Mouse (Mus musculus) brain, embryonic 14.5 days (tissue): ENCODE data around the gene Zfp362. TPM values are rescaled to one million over a fixed set of nuclear protein-coding genes. Genes with fewer than 3 reads are reported as not detected.
A peak's percentile ranks its signal among the peaks of the same experiment; 100 is the strongest.

Source experiments
- DNase-seq: peaks from one replicate; pipeline ENCODE4 v3.0.0-alpha.2; 2011; ENCODE audit warnings: low read depth
- CTCF ChIP-seq: fragments of 200-500 bp; IDR thresholded peaks from 2 replicates; pipeline ENCODE4 v1.5.1; 2012; ENCODE audit warnings: inconsistent platforms, mild to moderate bottlenecking, moderate library complexity, borderline replicate concordance; ENCODE audit not compliant: insufficient read depth, insufficient read length; ENCODE audit errors: extremely low read depth
- POLR2A ChIP-seq: fragments of 200-500 bp; IDR thresholded peaks from 2 replicates; pipeline ENCODE4 v1.6.1; 2012; ENCODE audit warnings: mild to moderate bottlenecking, inconsistent platforms, borderline replicate concordance; ENCODE audit not compliant: poor library complexity, insufficient read depth, insufficient read length, severe bottlenecking; ENCODE audit errors: extremely low read depth
- polyA plus RNA-seq: library from polyadenylated mRNA; depleted of rRNA; stranded (reverse); fragments of >200 nt; gene quantifications from 2 replicates; pipeline ENCODE4 v1.2.3, GENCODE M21; 2012

Gene Zfp362
- polyA plus RNA-seq, 1 experiment = 94.1 TPM

DNA sequence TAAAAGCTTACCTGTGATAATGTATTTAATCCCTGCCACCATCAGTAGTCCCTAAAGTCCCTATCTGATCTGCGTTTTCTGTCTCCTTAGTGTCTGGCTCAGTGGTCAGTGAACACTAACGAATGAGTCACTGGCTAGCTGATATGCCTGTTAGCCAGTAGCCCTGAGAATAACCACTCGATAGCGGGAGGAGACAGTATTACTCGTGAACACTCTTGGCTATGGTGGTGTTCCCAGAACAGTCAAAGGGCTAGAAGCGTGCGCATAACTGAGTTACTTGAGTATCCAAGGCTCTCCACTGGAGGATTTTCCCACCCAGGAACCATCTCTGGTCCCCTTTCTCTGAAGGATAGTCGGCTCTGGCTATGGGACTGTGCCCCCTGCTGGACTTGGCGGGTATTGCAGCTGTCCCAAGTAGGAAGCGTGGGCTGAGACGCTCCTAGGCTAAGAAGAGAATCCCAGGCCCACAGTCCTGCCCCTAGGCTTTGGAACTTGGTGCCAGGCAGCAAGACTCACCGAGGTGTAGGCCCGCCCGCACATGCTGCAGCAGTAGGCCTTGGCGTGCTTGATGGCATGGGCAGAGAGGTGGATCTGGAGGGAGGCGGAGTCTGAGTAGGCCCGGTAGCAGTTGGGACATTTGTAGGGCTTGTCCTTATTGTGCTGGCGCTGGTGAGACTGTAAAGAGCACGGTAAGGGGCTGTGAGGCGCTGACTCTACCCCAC lies 29.1 kb downstream of the Zfp362 start:
- peak; percentile 83 for DNase-seq
- TF ChIP-seq POLR2A (no peak), CTCF (peak; percentile 98)

DNA sequence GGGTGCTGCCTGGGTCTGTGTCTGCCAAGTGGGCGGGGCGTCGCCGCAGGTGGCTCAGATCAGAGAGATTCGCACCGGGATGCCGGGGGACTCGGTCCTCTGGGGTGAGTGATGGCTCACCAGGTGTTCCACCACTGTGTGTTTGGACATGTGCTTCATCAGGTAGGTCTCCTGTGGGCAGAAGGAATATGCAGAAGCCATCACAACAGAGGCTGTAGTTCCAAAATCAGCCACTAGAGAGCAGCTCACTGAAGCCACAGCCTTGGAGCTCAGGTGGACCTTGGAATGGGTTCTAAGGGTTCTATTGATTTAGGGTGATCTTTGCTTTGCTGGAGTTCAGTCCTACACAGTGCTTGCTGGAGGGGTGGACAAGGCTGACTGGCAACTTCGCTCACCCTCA lies 31.4 kb downstream of the Zfp362 start:
- peak; percentile 73; the same call in 1 of the 2 replicates for TF ChIP-seq CTCF
- no peak for TF ChIP-seq POLR2A
- peak; percentile 41 for DNase-seq

DNA sequence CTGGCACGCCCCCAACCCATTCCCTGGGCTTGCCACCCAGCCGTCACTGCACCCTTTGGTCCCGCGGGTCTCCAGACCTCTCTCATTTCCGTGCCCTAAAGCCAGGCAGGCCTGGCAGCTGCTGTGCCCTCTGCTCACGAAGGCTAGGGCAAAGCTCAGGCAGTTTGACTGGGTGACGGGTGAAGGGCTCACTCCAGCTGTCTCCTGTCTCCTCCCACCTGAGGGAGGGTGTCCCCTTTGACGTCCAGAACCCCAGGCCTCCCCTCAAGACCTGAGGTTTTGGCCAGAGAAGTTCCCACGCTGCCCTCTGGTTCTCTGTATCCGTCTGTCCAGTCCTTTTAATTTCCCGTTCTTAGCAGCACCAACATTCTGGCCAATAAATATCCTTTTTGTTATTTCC lies 32.0 kb downstream of the Zfp362 start:
- no peak for TF ChIP-seq CTCF
- no peak for TF ChIP-seq POLR2A
- DNase-seq = no peak

DNA sequence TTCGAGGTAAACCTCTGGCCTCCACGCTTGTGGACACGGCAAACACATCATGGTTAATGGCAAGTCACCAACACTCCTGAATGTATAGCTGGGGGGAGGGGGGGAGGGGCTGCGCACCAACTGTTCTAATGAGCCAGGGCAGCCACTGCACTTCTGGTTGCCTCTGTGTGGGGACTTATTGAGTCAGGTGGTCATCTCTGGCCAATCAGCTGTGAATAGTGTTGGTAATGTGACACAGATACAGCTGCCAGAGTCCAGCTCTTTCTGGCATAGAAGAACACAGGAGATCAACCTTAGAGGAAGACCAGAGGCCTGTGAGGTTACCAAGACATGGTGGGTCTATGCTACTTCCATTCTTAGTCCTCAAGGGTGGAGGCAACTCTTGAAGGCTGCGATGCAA lies 35.1 kb downstream of the Zfp362 start:
- no peak for TF ChIP-seq CTCF
- TF ChIP-seq POLR2A = no peak

DNA sequence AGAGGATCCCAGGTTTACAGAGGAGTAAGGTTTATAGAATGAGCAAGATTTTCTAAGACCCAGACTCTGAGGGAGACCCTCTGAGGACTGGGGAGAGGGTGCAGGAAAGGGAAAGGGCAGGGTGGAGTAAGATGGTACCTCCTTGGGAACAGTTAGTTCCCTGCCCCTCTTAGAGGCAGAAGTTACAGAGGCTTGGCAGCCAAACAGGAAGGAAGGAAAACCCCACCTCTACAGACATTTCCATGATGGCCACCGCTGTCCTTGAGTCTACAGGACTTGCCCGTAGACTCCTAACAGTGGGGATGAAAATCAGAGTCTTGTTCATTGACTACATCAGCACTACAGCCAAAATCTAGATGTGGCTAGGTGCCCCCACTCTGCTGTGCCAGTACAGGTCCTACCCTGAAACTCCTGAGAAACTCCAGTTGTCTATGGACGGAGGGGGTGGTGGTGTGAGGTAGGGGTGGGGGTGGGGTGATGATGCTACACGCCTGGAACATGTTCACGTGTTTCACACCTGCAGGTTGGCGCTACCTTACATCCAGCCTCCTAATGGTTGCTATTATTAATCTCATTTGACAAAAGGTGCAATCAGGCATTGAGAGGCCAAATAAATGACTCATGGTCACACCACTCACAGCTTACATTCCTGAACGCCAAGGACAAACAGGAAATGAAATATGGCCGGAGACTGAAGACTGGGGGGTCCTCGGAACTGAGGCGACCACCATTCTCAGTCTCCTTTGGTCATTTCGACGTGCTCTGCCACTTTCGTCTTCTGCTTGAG lies 36.1 kb downstream of the Zfp362 start:
- TF ChIP-seq POLR2A = no peak
- no peak for TF ChIP-seq CTCF
- no peak for DNase-seq

More for the DNA sequence above, 35.1 kb downstream of the Zfp362 start:
- no peak for DNase-seq

DNA sequence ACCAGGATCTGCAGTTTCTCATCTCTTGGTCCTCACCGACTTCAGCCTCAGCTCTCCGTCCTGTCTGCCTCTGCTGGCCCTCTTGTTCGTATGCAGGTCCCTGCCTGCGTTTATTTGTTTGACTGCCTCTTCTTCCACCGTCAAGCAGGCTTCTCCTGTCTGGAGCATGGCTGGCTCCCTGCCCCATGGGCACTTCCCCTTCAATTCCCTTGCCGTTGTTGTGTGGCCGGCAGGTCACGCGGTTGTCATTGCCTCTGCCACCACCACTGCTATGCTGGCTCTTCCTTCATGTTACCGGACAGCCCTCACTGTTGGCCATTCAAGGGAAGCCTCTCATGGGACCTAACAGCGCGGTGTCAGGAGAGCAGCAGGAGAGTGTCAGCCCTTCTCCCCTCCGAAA lies 37.7 kb downstream of the Zfp362 start:
- no peak for DNase-seq
- TF ChIP-seq CTCF (no peak), POLR2A (no peak)

DNA sequence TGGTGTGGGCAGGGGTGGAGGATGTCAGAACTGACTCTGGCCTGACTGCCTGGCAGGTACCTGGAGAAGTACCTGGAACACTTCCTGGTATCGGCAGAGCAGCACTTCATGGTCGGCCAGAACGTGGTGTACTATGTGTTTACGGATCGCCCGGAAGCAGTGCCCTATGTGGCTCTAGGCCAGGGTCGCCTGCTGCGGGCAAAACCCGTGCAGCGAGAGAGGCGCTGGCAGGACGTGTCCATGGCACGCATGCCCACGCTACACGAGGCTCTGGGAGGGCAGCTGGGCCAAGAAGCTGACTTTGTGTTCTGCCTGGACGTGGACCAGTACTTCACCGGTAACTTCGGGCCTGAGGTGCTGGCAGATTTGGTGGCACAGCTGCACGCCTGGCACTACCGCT lies 38.9 kb downstream of the Zfp362 start:
- no peak for TF ChIP-seq CTCF
- no peak for TF ChIP-seq POLR2A
- no peak for DNase-seq

GRCm38 (mm10) chr4:128760029-128760428 lies 45.8 kb downstream of the Zfp362 start:
- no peak for DNase-seq
- TF ChIP-seq CTCF (no peak), POLR2A (no peak)

- no peak for TF ChIP-seq POLR2A
- no peak for TF ChIP-seq CTCF
- DNase-seq = no peak
These were observed 46.6 kb downstream of the Zfp362 start for GRCm38 (mm10) chr4:128759214-128759613.

DNA sequence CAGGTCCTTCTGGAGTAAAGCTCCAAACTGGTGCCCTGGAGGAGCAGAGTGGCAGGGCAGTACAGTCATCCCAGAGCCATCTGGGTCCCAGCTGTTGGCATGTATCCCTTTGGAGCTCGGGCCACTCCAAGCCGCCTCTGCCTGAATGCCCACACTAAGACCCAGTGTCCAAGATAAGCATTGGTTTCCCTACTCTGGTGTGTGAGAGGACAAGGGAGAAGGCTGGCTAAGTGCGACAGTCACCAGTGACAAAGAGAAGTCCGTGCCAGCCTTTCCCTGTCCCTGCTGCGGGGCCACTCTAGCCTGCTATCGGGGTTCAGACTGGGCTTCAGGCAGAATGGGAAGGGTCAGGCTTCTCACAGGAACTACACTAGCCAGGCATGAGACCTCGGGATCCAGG lies 49.9 kb downstream of the Zfp362 start:
- DNase-seq = no peak

DNA sequence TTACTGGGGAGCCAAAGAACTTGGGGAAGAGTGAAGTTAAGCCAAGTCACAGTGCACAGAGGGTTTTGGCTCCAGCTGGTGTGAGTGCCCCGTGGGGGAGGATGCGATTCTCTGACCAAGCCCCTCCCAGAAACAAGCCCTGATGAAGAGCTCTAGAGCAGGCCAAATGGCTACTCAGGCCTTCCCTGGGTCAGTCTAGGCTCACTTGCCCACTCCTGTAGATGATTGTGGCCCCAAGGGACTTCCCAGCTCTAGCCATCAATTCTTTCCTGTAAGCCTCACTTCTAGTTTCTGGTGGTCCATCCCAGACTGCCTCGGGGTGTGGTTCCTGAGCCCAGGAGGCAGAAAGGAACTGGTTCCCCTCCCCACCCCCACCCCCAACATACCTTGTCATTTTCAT lies 50.8 kb downstream of the Zfp362 start, which contains the start of gene A3galt2:
Gene A3galt2, plus strand, starts transcription at position 301 of the 400 bp plus-strand sequence.
- TF ChIP-seq CTCF = no peak
- no peak for TF ChIP-seq POLR2A
- no peak for DNase-seq

More for the DNA sequence above, 49.9 kb downstream of the Zfp362 start:
- no peak for TF ChIP-seq CTCF
- TF ChIP-seq POLR2A = no peak

- no peak for DNase-seq
- TF ChIP-seq POLR2A = no peak
- TF ChIP-seq CTCF = no peak
These were observed 52.3 kb downstream of the Zfp362 start for GRCm38 (mm10) chr4:128753571-128753970.

DNA sequence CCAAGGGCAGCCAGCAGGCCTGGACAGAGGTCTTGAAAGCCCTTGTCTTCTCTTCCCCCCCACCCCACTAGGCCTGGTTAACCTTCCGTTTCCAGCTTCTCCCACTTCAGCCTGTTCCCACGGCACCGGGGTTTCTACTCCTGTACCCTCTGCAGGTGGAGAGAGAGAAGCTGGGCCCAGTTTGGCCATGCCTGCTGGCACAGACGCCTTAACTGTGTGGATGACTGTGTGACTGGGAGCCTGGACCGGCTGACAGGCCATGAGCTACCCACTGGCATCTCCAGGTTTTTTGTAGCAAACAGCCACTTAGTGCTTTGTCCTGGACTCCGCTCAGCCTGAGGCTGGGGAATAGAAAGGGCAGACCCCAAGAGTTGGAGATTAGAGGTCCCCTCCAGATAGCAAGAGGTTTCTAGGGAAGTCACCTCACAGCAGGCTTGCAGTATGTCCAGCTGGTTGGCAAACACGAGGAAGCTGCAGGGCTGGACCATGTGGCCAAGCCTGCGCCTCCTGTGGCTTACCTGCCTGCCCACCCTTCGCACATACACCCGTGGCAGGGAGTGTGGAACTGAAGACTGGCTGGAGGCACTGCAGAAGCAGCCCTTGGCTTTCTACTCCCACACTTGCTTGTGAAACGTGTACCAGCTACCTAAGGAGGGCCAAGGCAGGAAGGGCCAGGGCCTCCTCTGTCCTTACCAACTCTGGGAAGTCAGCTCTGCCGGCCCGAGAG lies 53.7 kb downstream of the Zfp362 start:
- TF ChIP-seq POLR2A (no peak), CTCF (no peak)
- DNase-seq = no peak
